ENCODE assay signal across 22 mouse cellular contexts in the genomic region with DNA sequence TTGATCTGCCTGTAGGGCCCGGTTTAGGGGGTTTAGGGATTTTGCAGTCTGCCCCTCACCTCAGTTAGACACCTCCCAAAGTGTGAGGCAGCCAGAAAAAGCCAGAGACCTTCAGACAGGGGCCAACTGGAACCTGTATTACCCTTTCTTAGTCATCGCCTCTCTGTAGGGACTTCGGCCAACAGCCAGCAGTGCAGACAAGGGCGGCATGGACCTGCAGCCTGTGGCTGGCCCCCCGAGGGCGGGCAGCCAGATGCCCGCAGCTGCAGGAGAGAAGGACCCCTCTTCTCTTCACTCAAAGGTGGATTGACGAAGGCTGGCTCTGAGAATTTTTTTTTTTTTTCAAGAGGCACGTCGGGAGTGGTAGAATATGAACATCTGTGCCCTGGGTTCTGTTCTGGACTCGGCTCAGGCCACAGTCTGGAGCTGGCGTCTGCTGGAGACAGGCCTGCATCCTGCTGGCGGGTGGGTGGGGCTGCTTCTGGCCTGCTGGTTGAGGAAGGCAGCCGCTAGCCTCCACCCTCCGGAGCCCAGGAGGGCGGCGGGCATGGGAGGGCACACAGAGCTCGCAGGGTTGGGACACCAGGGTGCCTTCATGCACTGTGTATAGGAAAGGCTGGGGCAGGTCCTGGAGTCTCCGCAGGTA. TPM values are rescaled to one million over a fixed set of nuclear protein-coding genes. Genes with fewer than 3 reads are reported as not detected.
DNase-seq lines count a peak whose midpoint lies in the region; ATAC-seq and TF ChIP-seq lines count a peak whose summit lies in the region.
"Had no signal": no experiment of that assay in that cellular context is flagged by ENCODE, and none has a peak within 500 bp of the region (broad histone marks: within the 10 kb centered on the region; RNA-seq: fewer than 3 reads in every experiment).

No protein-coding gene starts in this region.

- 51% methylated on average over 19 of the region's 19 CpGs for WGBS in heart, embryonic 15.5 days
- WGBS in heart, adult 2 months = 55% methylated on average over 19 of the region's 19 CpGs
- WGBS in hindbrain, postnatal 0 days = 52% methylated on average over 19 of the region's 19 CpGs

- H3K27ac ChIP-seq in heart, embryonic 15.5 days = no peak overlapping the region
- H3K27ac ChIP-seq in heart, adult 2 months = no peak overlapping the region
- H3K27ac ChIP-seq in hindbrain, postnatal 0 days = no peak overlapping the region
- H3K27ac ChIP-seq: embryonic facial prominence, embryonic 13.5 days; heart, embryonic 10.5 days; midbrain, embryonic 15.5 days; neural tube, embryonic 12.5 days; stomach, embryonic 15.5 days had no signal

- intact Hi-C loops in heart, adult 2 months (cut with DNase I) = no loop called here

- no peak for TF ChIP-seq CTCF in heart, adult 2 months (IDR thresholded peaks at IDR 0.05)
- no peak for TF ChIP-seq CTCF in hindbrain, postnatal 0 days (IDR thresholded peaks at IDR 0.05; ENCODE audit: low read depth)

- no peaks in the 10 kb centered on the region for H3K9me3 ChIP-seq in heart, embryonic 15.5 days (replicated peaks)
- H3K9me3 ChIP-seq in hindbrain, postnatal 0 days (ENCODE audit: low read length) = no peaks in the 10 kb centered on the region
- H3K9me3 ChIP-seq: embryonic facial prominence, embryonic 13.5 days; heart, embryonic 10.5 days; megakaryocyte, embryonic 14.5 days; midbrain, embryonic 15.5 days; neural tube, embryonic 12.5 days; stomach, embryonic 15.5 days had no signal

- no peak for TF ChIP-seq POLR2A in heart, adult 2 months (IDR thresholded peaks at IDR 0.05; ENCODE audit: insufficient read depth, low read depth, low read length)

- no peak for DNase-seq in heart, adult 2 months
- peak; percentile 26 for DNase-seq in MN1 (ENCODE audit: low spot score)
- DNase-seq in fibroblast of lung, adult 2 months (ENCODE audit: low read depth) = peak; percentile 79
- DNase-seq in hindbrain, postnatal 0 days (ENCODE audit: low spot score) = no peak
- no peak for DNase-seq in cerebellum, adult 8-10 months
- DNase-seq: adrenal gland, postnatal 14 days; B cell, adult 2 months; heart, postnatal 14 days; kidney, postnatal 36 days; liver, postnatal 0 days; lung, postnatal 14 days; thymus, postnatal 25 days had no signal

- H3K9ac ChIP-seq in heart, embryonic 15.5 days = no peak overlapping the region
- no peak overlapping the region for H3K9ac ChIP-seq in heart, adult 2 months (ENCODE audit: low read depth, low read length)
- H3K9ac ChIP-seq in hindbrain, postnatal 0 days (replicated peaks; ENCODE audit: low read length) = no peak overlapping the region
- H3K9ac ChIP-seq: embryonic facial prominence, embryonic 13.5 days; liver, postnatal 0 days; midbrain, embryonic 15.5 days; neural tube, embryonic 12.5 days; stomach, embryonic 15.5 days had no signal

- H3K36me3 ChIP-seq in heart, embryonic 15.5 days = no peaks in the 10 kb centered on the region
- no peaks in the 10 kb centered on the region for H3K36me3 ChIP-seq in heart, adult 2 months (ENCODE audit: control insufficient read depth, insufficient read depth, low read length)
- no peaks in the 10 kb centered on the region for H3K36me3 ChIP-seq in hindbrain, postnatal 0 days (ENCODE audit: insufficient read depth, low read length)
- H3K36me3 ChIP-seq: embryonic facial prominence, embryonic 13.5 days; heart, embryonic 10.5 days; midbrain, embryonic 15.5 days; neural tube, embryonic 12.5 days; stomach, embryonic 15.5 days had no signal

- H3K4me3 ChIP-seq in heart, embryonic 15.5 days = no peak overlapping the region
- no peak overlapping the region for H3K4me3 ChIP-seq in heart, adult 2 months
- no peak overlapping the region for H3K4me3 ChIP-seq in hindbrain, postnatal 0 days (ENCODE audit: low read length)
- H3K4me3 ChIP-seq: embryonic facial prominence, embryonic 13.5 days; heart, embryonic 10.5 days; megakaryocyte, embryonic 14.5 days; midbrain, embryonic 15.5 days; neural tube, embryonic 12.5 days; stomach, embryonic 15.5 days had no signal

- no peak for TF ChIP-seq EP300 in heart, adult 2 months (IDR thresholded peaks at IDR 0.05; ENCODE audit: insufficient read depth, low read depth, low read length)

- no peaks in the 10 kb centered on the region for H3K4me1 ChIP-seq in heart, embryonic 15.5 days (replicated peaks)
- H3K4me1 ChIP-seq in heart, adult 2 months (ENCODE audit: control insufficient read depth, insufficient read depth, low read length) = no peaks in the 10 kb centered on the region
- no peaks in the 10 kb centered on the region for H3K4me1 ChIP-seq in hindbrain, postnatal 0 days (ENCODE audit: insufficient read depth, low read length)
- H3K4me1 ChIP-seq: heart, embryonic 10.5 days; midbrain, embryonic 15.5 days; neural tube, embryonic 12.5 days; stomach, embryonic 15.5 days had no signal

- no peaks in the 10 kb centered on the region for H3K79me2 ChIP-seq in heart, adult 2 months (replicated peaks; ENCODE audit: control insufficient read depth, insufficient read depth, low read length)

- H3K27me3 ChIP-seq in heart, embryonic 15.5 days = no peaks in the 10 kb centered on the region
- no peaks in the 10 kb centered on the region; the same call in 1 of the 2 replicates for H3K27me3 ChIP-seq in heart, adult 2 months (ENCODE audit: control insufficient read depth, insufficient read depth, low read length)
- no peaks in the 10 kb centered on the region for H3K27me3 ChIP-seq in hindbrain, postnatal 0 days (ENCODE audit: insufficient read depth, low read length)
- H3K27me3 ChIP-seq: embryonic facial prominence, embryonic 13.5 days; midbrain, embryonic 15.5 days; neural tube, embryonic 12.5 days; stomach, embryonic 15.5 days had no signal

- ATAC-seq in heart, embryonic 15.5 days (replicated peaks; ENCODE audit: insufficient number of reproducible peaks, insufficient read depth, low FRiP score, low read depth) = 0 out of 2 replicates have a peak, but pooled peaks have one; percentile 32
- ATAC-seq in megakaryocyte-erythroid progenitor cell, adult 5-6 weeks (replicated peaks; ENCODE audit: low FRiP score, low TSS enrichment, poor library complexity, severe bottlenecking) = peak; percentile 35
- no peak for ATAC-seq in hindbrain, postnatal 0 days
- ATAC-seq: intestine, postnatal 0 days; liver, postnatal 0 days; midbrain, embryonic 15.5 days had no signal

- no peak overlapping the region for H3K4me2 ChIP-seq in heart, embryonic 15.5 days
- no peak overlapping the region for H3K4me2 ChIP-seq in hindbrain, postnatal 0 days (ENCODE audit: low read depth, low read length)
- H3K4me2 ChIP-seq: embryonic facial prominence, embryonic 13.5 days; liver, embryonic 11.5 days; midbrain, embryonic 15.5 days; neural tube, embryonic 12.5 days; stomach, embryonic 15.5 days had no signal

RNA-seq across cellular contexts. Expression of a gene that starts 25.9 kb away (rescaled TPM):
- 12.7 and 18.3 TPM in 2 replicates for polyA plus RNA-seq in heart, embryonic 15.5 days (2015; fragmentation: Nextera tagmentation; extraction: Ambion mirVana)
- total RNA-seq in heart, adult 2 months (2021) = 10 to 100 TPM in 1 of 2 experiments, 1 to 10 TPM in 1; 6.2 to 30.3 TPM
- 15.3 and 88.6 TPM in 2 replicates for polyA plus RNA-seq in heart, adult 2 months (2012; rRNA removed)
- total RNA-seq in megakaryocyte-erythroid progenitor cell, adult 5-6 weeks (2014; fragmentation: Nextera tagmentation) = 140 and 149 TPM in 2 replicates
- 46.2 and 54.5 TPM in 2 replicates for total RNA-seq in megakaryocyte-erythroid progenitor cell, adult 5-6 weeks (2017)
- total RNA-seq in hindbrain, postnatal 0 days (2014; rRNA removed) = 2.0 and 4.1 TPM in 2 replicates
- polyA plus RNA-seq in hindbrain, postnatal 0 days (2015; fragmentation: Nextera tagmentation; extraction: Ambion mirVana) = 0.76 and 1.3 TPM in 2 replicates

RNA-seq across cellular contexts. Expression of a gene that starts 43.4 kb away (rescaled TPM):
- 26.8 and 32.9 TPM in 2 replicates for polyA plus RNA-seq in heart, embryonic 15.5 days (2015; fragmentation: Nextera tagmentation; extraction: Ambion mirVana)
- total RNA-seq in heart, adult 2 months (2021) = 10 to 100 TPM; 33.9 to 39.0 TPM
- 23.5 and 31.2 TPM in 2 replicates for polyA plus RNA-seq in heart, adult 2 months (2012; rRNA removed)
- total RNA-seq in megakaryocyte-erythroid progenitor cell, adult 5-6 weeks (2014; fragmentation: Nextera tagmentation) = 77.3 and 78.2 TPM in 2 replicates
- 52.6 and 81.7 TPM in 2 replicates for total RNA-seq in megakaryocyte-erythroid progenitor cell, adult 5-6 weeks (2017)
- 36.6 and 43.0 TPM in 2 replicates for total RNA-seq in hindbrain, postnatal 0 days (2014; rRNA removed)
- polyA plus RNA-seq in hindbrain, postnatal 0 days (2015; fragmentation: Nextera tagmentation; extraction: Ambion mirVana) = 49.3 and 54.4 TPM in 2 replicates

Comparison
In these comparisons a context has a peak if more than half of its experiments do, and no peak if none do; other contexts are left out.
1. DNase-seq: peak in MN1 (single experiment) and fibroblast of lung, adult 2 months (single experiment); none in heart, adult 2 months (0 of 2), hindbrain, postnatal 0 days (single experiment) and cerebellum, adult 8-10 months (single experiment).